Mouse (Mus musculus): ENCODE data around the gene Scrn3.

Gene Scrn3

GRCm38 (mm10) chr2:73275261-73276040 lies 37.0 kb upstream of the Scrn3 start:
- DNase-seq (ENCODE audit: low spot score): no peak

- DNase-seq (ENCODE audit: low spot score): no peak
Measured at GRCm38 (mm10) chr2:73276141-73276571, 36.2 kb upstream of the Scrn3 start.

- DNase-seq (ENCODE audit: low spot score): no peak
Measured at GRCm38 (mm10) chr2:73277021-73277708, 35.2 kb upstream of the Scrn3 start.

- no peak for DNase-seq (ENCODE audit: low spot score)
Measured at GRCm38 (mm10) chr2:73277709-73278075, 34.7 kb upstream of the Scrn3 start.

GRCm38 (mm10) chr2:73278131-73278854 lies 34.1 kb upstream of the Scrn3 start:
- peak; percentile 54 for DNase-seq (ENCODE audit: low spot score)

GRCm38 (mm10) chr2:73278869-73279268 lies 33.5 kb upstream of the Scrn3 start:
- no peak for DNase-seq (ENCODE audit: low spot score)

- DNase-seq (ENCODE audit: low spot score): no peak
Measured at GRCm38 (mm10) chr2:73279271-73280038, 32.9 kb upstream of the Scrn3 start.

- DNase-seq (ENCODE audit: low spot score): no peak
Measured at GRCm38 (mm10) chr2:73280356-73281047, 31.9 kb upstream of the Scrn3 start.

- DNase-seq (ENCODE audit: low spot score): no peak
Measured at GRCm38 (mm10) chr2:73281048-73281661, 31.2 kb upstream of the Scrn3 start.

- no peak for DNase-seq (ENCODE audit: low spot score)
Measured at GRCm38 (mm10) chr2:73281707-73282106, 30.7 kb upstream of the Scrn3 start.

GRCm38 (mm10) chr2:73285630-73286029 lies 26.8 kb upstream of the Scrn3 start:
- no peak for DNase-seq (ENCODE audit: low spot score)

- no peak for DNase-seq (ENCODE audit: low spot score)
Measured at GRCm38 (mm10) chr2:73291130-73291529, 21.3 kb upstream of the Scrn3 start.

- DNase-seq (ENCODE audit: low spot score): no peak
Measured at GRCm38 (mm10) chr2:73295023-73295422, 17.4 kb upstream of the Scrn3 start.

GRCm38 (mm10) chr2:73298154-73298553 lies 14.2 kb upstream of the Scrn3 start:
- DNase-seq (ENCODE audit: low spot score): no peak

- no peak for DNase-seq (ENCODE audit: low spot score)
Measured at GRCm38 (mm10) chr2:73298841-73299240, 13.6 kb upstream of the Scrn3 start.

- DNase-seq (ENCODE audit: low spot score): no peak
Measured at GRCm38 (mm10) chr2:73301979-73302378, 10.4 kb upstream of the Scrn3 start.

- DNase-seq (ENCODE audit: low spot score): no peak
Measured at GRCm38 (mm10) chr2:73302722-73303121, 9.7 kb upstream of the Scrn3 start.

- no peak for DNase-seq (ENCODE audit: low spot score)
Measured at GRCm38 (mm10) chr2:73304506-73304905, 7.9 kb upstream of the Scrn3 start.

- no peak for DNase-seq (ENCODE audit: low spot score)
Measured at GRCm38 (mm10) chr2:73306006-73306405, 6.4 kb upstream of the Scrn3 start.

- DNase-seq (ENCODE audit: low spot score): peak; percentile 27
Measured at GRCm38 (mm10) chr2:73313117-73313501, 708 bp downstream of the Scrn3 start.

GRCm38 (mm10) chr2:73314311-73314710 lies 1.9 kb downstream of the Scrn3 start:
- no peak for DNase-seq (ENCODE audit: low spot score)

Data from ovary, postnatal 10 days (tissue).